Comparison of ENCODE assay signal across 22 mouse cellular contexts in genomic region chr1:186964143-186964875, GRCm38 (mm10). TPM values are rescaled to one million over a fixed set of nuclear protein-coding genes. Genes with fewer than 3 reads are reported as not detected.
DNase-seq lines count a peak whose midpoint lies in the region; ATAC-seq and TF ChIP-seq lines count a peak whose summit lies in the region.
"Had no signal": no experiment of that assay in that cellular context is flagged by ENCODE, and none has a peak within 500 bp of the region (broad histone marks: within the 10 kb centered on the region; RNA-seq: fewer than 3 reads in every experiment).

No protein-coding gene starts in this region.

- ATAC-seq in lung, embryonic 14.5 days (ENCODE audit: insufficient read depth), result no peak
- ATAC-seq in intestine, postnatal 0 days, result peak; percentile 82
- ATAC-seq in forebrain, embryonic 16.5 days, result no peak
- ATAC-seq: forebrain, embryonic 14.5 days had no signal

- peak; percentile 37 for DNase-seq in lung, embryonic 14.5 days
- no peak for DNase-seq in lung, postnatal 14 days
- peak; percentile 14 for DNase-seq in 3T3-L1 (ENCODE audit: low read depth, low spot score)
- DNase-seq in A20 (ENCODE audit: low read depth, low spot score), result peak; percentile 77
- DNase-seq in cerebellum, postnatal 4 days (ENCODE audit: low spot score in 2 of 2), result no peak
- DNase-seq: adrenal gland, postnatal 25 days; cerebellum, adult 2 months; cerebellum, postnatal 10 days; embryo, embryonic 11 days; gastrocnemius, postnatal 36 days; heart, adult 11 months; heart, postnatal 36 days had no signal

- peaks cover 20% of the 10 kb centered on the region for H3K9me3 ChIP-seq in lung, embryonic 14.5 days (ENCODE audit: low read depth, low read length)
- peaks cover 7% of the 10 kb centered on the region; the same call in 1 of the 2 replicates for H3K9me3 ChIP-seq in intestine, postnatal 0 days (ENCODE audit: control insufficient read depth)
- peaks cover 13% of the 10 kb centered on the region; the same call in 1 of the 2 replicates for H3K9me3 ChIP-seq in forebrain, embryonic 16.5 days (ENCODE audit: control insufficient read depth, low read length)

- H3K27ac ChIP-seq in lung, embryonic 14.5 days (ENCODE audit: low read depth), result no peak overlapping the region
- no peak overlapping the region for H3K27ac ChIP-seq in intestine, postnatal 0 days (ENCODE audit: low read depth, low read length)
- no peak overlapping the region for H3K27ac ChIP-seq in forebrain, embryonic 16.5 days (ENCODE audit: low read length)
- H3K27ac ChIP-seq: embryonic facial prominence, embryonic 15.5 days; forebrain, embryonic 10.5 days; heart, embryonic 13.5 days; hindbrain, embryonic 15.5 days had no signal

- H3K4me3 ChIP-seq in lung, embryonic 14.5 days (ENCODE audit: low read depth, low read length), result no peak overlapping the region
- no peak overlapping the region for H3K4me3 ChIP-seq in intestine, postnatal 0 days (ENCODE audit: low read depth, low read length)
- H3K4me3 ChIP-seq in forebrain, embryonic 16.5 days (replicated peaks; ENCODE audit: low read length), result no peak overlapping the region
- H3K4me3 ChIP-seq: embryonic facial prominence, embryonic 15.5 days; erythroblast, embryonic 14.5 days; forebrain, embryonic 10.5 days; heart, embryonic 13.5 days; hindbrain, embryonic 15.5 days had no signal

- no peak overlapping the region for H3K9ac ChIP-seq in lung, embryonic 14.5 days
- no peak overlapping the region for H3K9ac ChIP-seq in intestine, postnatal 0 days (ENCODE audit: low read depth, low read length)
- no peak overlapping the region for H3K9ac ChIP-seq in forebrain, embryonic 16.5 days (replicated peaks; ENCODE audit: low read depth, low read length)
- H3K9ac ChIP-seq: embryonic facial prominence, embryonic 15.5 days; heart, embryonic 13.5 days; hindbrain, embryonic 15.5 days had no signal

- H3K4me1 ChIP-seq in lung, embryonic 14.5 days (ENCODE audit: insufficient read depth), result no peaks in the 10 kb centered on the region
- H3K4me1 ChIP-seq in intestine, postnatal 0 days (replicated peaks; ENCODE audit: control insufficient read depth, insufficient read depth, low read length), result no peaks in the 10 kb centered on the region; the same call in 1 of the 2 replicates
- H3K4me1 ChIP-seq in forebrain, embryonic 16.5 days (replicated peaks; ENCODE audit: control insufficient read depth, insufficient read depth, low read length), result no peaks in the 10 kb centered on the region
- H3K4me1 ChIP-seq: embryonic facial prominence, embryonic 15.5 days; forebrain, embryonic 10.5 days; heart, embryonic 13.5 days; hindbrain, embryonic 15.5 days had no signal

- H3K27me3 ChIP-seq in lung, embryonic 14.5 days (ENCODE audit: insufficient read depth, low read length), result no peaks in the 10 kb centered on the region
- H3K27me3 ChIP-seq in intestine, postnatal 0 days (replicated peaks; ENCODE audit: control insufficient read depth, insufficient read depth, low read length), result no peaks in the 10 kb centered on the region
- H3K27me3 ChIP-seq in forebrain, embryonic 16.5 days (replicated peaks; ENCODE audit: control insufficient read depth, insufficient read depth, low read length), result no peaks in the 10 kb centered on the region
- H3K27me3 ChIP-seq: embryonic facial prominence, embryonic 15.5 days; heart, embryonic 13.5 days; hindbrain, embryonic 15.5 days had no signal

- 48% methylated on average over 4 of the region's 4 CpGs for WGBS in lung, embryonic 14.5 days
- 18% methylated on average over 4 of the region's 4 CpGs for WGBS in intestine, postnatal 0 days
- WGBS in forebrain, embryonic 16.5 days, result 67% methylated on average over 4 of the region's 4 CpGs

- no peak overlapping the region for H3K4me2 ChIP-seq in lung, embryonic 14.5 days
- H3K4me2 ChIP-seq in intestine, postnatal 0 days (replicated peaks; ENCODE audit: low read depth), result no peak overlapping the region
- H3K4me2 ChIP-seq in forebrain, embryonic 16.5 days (ENCODE audit: low read length), result no peak overlapping the region
- H3K4me2 ChIP-seq: embryonic facial prominence, embryonic 15.5 days; heart, embryonic 13.5 days; hindbrain, embryonic 15.5 days had no signal

- H3K36me3 ChIP-seq in lung, embryonic 14.5 days (ENCODE audit: insufficient read depth), result no peaks in the 10 kb centered on the region
- no peaks in the 10 kb centered on the region for H3K36me3 ChIP-seq in intestine, postnatal 0 days (ENCODE audit: control insufficient read depth, insufficient read depth)
- no peaks in the 10 kb centered on the region for H3K36me3 ChIP-seq in forebrain, embryonic 16.5 days (ENCODE audit: control insufficient read depth, insufficient read depth)
- H3K36me3 ChIP-seq: embryonic facial prominence, embryonic 15.5 days; hindbrain, embryonic 15.5 days had no signal

- TF ChIP-seq CTCF in lung, embryonic 14.5 days (IDR thresholded peaks at IDR 0.05; ENCODE audit: low read depth), result no peak
- TF ChIP-seq CTCF in intestine, postnatal 0 days (IDR thresholded peaks at IDR 0.05; ENCODE audit: low read depth), result no peak

RNA-seq across cellular contexts. Expression of gene D1Pas1, which starts 2.9 kb away (rescaled TPM):
- not detected in 2 replicates for polyA plus RNA-seq in lung, embryonic 14.5 days (2014; fragmentation: Nextera tagmentation; extraction: Ambion mirVana)
- polyA plus RNA-seq in intestine, postnatal 0 days (2015; fragmentation: Nextera tagmentation; extraction: Ambion mirVana), result not detected in 2 replicates
- not detected in 2 replicates for polyA plus RNA-seq in forebrain, embryonic 16.5 days (2015; fragmentation: Nextera tagmentation; extraction: Ambion mirVana)
- polyA plus RNA-seq: C2C12; embryonic facial prominence, embryonic 11.5 days; erythroblast, embryonic 14.5 days; forebrain, embryonic 10.5 days had no signal

Comparison
In these comparisons a context has a peak if more than half of its experiments do, and no peak if none do; other contexts are left out.
1. DNase-seq: peak in lung, embryonic 14.5 days (single experiment), 3T3-L1 (single experiment) and A20 (single experiment); none in lung, postnatal 14 days (single experiment) and cerebellum, postnatal 4 days (0 of 2).